Mouse (Mus musculus) embryonic facial prominence, embryonic 11.5 days (tissue): ENCODE measurements around the gene Cyp26c1. TPM values are rescaled to one million over a fixed set of nuclear protein-coding genes. Genes with fewer than 3 reads are reported as not detected.

ENCODE experiments used
- ATAC-seq: fragments of 200-750 bp; cut with Nextera tagmentation; replicated peaks from 2 replicates; pipeline ENCODE4 v1.8.0; 2017; ENCODE audit warnings: low read depth; ENCODE audit not compliant: insufficient number of reproducible peaks, low FRiP score, low TSS enrichment
- DNase-seq: peaks from one replicate; pipeline ENCODE4 v3.0.0-alpha.2; 2015; ENCODE audit warnings: low spot score
- H3K27ac ChIP-seq: fragments of 300-500 bp; sonication (generic); replicated peaks from 2 replicates; pipeline ENCODE4 v1.5.1; 2014; ENCODE audit warnings: mild to moderate bottlenecking, low read depth, low read length, control low read depth
- H3K27me3 ChIP-seq: fragments of 300-500 bp; sonication (generic); 2 replicates; pipeline ENCODE4 v1.6.1; 2014; ENCODE audit warnings: mild to moderate bottlenecking, low read length, moderate library complexity, mixed read lengths; ENCODE audit not compliant: control insufficient read depth, insufficient read depth
- H3K36me3 ChIP-seq: fragments of 300-500 bp; sonication (generic); replicated peaks from 2 replicates; pipeline ENCODE4 v1.6.1; 2014; ENCODE audit warnings: low read depth, mild to moderate bottlenecking, low read length, moderate library complexity, mixed read lengths; ENCODE audit not compliant: control insufficient read depth, insufficient read depth
- H3K4me1 ChIP-seq: fragments of 300-500 bp; sonication (generic); 2 replicates; pipeline ENCODE4 v1.6.1; 2014; ENCODE audit warnings: low read length, mixed read lengths; ENCODE audit not compliant: control insufficient read depth, insufficient read depth
- H3K4me2 ChIP-seq: fragments of 300-500 bp; sonication (generic); 2 replicates; pipeline ENCODE4 v1.6.1; 2014; ENCODE audit warnings: low read depth, mild to moderate bottlenecking, control low read depth, low read length, moderate library complexity
- H3K4me3 ChIP-seq: fragments of 300-500 bp; sonication (generic); 2 replicates; pipeline ENCODE4 v1.5.1; 2014; ENCODE audit warnings: low read depth, low read length, control low read depth
- H3K9ac ChIP-seq: fragments of 300-500 bp; sonication (generic); replicated peaks from 2 replicates; pipeline ENCODE4 v1.6.1; 2014; ENCODE audit warnings: mild to moderate bottlenecking, control low read depth, low read length
- H3K9me3 ChIP-seq: fragments of 300-500 bp; sonication (generic); replicated peaks from 2 replicates; pipeline ENCODE4 v1.6.1; 2016; ENCODE audit warnings: mild to moderate bottlenecking, low read length, inconsistent platforms, mixed read lengths; ENCODE audit not compliant: control insufficient read depth
- WGBS: fragments of 180-500 bp; shearing (Covaris S2); extraction: QIAGEN DNeasy Blood & Tissue Kit; methylation state at CpG from one replicate; pipeline ENCODE4 v1.1.7; 2014; 5-methylcytosine and 5-hydroxymethylcytosine counted together
- polyA plus RNA-seq: library from polyadenylated mRNA; unstranded; fragments of >200 nt; fragmentation: Nextera tagmentation; extraction: Ambion mirVana; gene quantifications from 2 replicates; pipeline ENCODE4 v1.2.1, GENCODE M21; 2014

Cyp26c1 gene
- polyA plus RNA-seq, 1 experiment from 2014 or later = 3.3 TPM

- no peak overlapping the region for H3K4me2 ChIP-seq
- H3K9ac ChIP-seq = no peak overlapping the region
- H3K27ac ChIP-seq = no peak overlapping the region
- H3K27me3 ChIP-seq = no peaks in the 10 kb centered on the region
- DNase-seq (no peak), ATAC-seq (no peak)
- no peaks in the 10 kb centered on the region for H3K9me3 ChIP-seq
- H3K36me3 ChIP-seq = no peaks in the 10 kb centered on the region
- H3K4me3 ChIP-seq = no peak overlapping the region
- no peaks in the 10 kb centered on the region for H3K4me1 ChIP-seq
- WGBS = 85% methylated on average over 5 of the region's 5 CpGs
Measured at GRCm38 (mm10) chr19:37669486-37669885, 15.9 kb upstream of the Cyp26c1 start.

DNA sequence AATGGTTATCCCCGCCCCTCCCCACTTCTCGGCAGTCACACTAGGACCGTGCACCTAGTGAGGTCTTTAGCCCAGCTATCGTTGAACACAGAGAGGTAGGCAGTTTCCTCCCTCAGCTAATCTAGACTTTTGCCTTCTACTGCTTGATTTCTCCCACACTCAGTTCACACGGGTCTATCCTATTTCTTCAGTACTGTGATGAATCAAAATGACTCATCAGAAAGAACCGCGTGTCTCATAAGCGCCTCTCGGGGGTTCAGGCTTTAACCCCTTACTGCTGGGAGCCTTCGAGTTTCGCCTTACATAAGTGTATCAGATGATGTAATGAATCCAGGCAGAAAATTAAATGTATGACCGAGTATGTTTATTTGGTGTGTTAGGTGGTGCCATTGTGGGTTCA is 12.0 kb upstream of the Cyp26c1 start:
- no peak for DNase-seq
- 57% methylated on average over 12 of the region's 12 CpGs for WGBS
- Histone ChIP-seq H3K4me3 (no peak overlapping the region), H3K9ac (no peak overlapping the region), H3K36me3 (no peaks in the 10 kb centered on the region), H3K27ac (no peak overlapping the region), H3K4me2 (no peak overlapping the region), H3K27me3 (no peaks in the 10 kb centered on the region), H3K9me3 (no peaks in the 10 kb centered on the region), H3K4me1 (no peaks in the 10 kb centered on the region)
- no peak for ATAC-seq

- Histone ChIP-seq H3K4me2 (peak overlapping the region; percentile 16), H3K4me3 (0 out of 2 replicates have a peak overlapping the region, but pooled peaks have one; percentile 6), H3K4me1 (peaks cover 5% of the 10 kb centered on the region; the same call in 1 of the 2 replicates)
Measured at GRCm38 (mm10) chr19:37686347-37686746, 966 bp downstream of the Cyp26c1 start.

GRCm38 (mm10) chr19:37686941-37687850 is 1.8 kb downstream of the Cyp26c1 start:
- Histone ChIP-seq H3K27me3 (peaks cover 85% of the 10 kb centered on the region), H3K4me2 (peak overlapping the region; percentile 34), H3K36me3 (no peaks in the 10 kb centered on the region), H3K9me3 (no peaks in the 10 kb centered on the region), H3K4me3 (peak overlapping the region; percentile 14; the same call in 1 of the 2 replicates), H3K27ac (no peak overlapping the region), H3K9ac (no peak overlapping the region), H3K4me1 (peaks cover 5% of the 10 kb centered on the region; the same call in 1 of the 2 replicates)
- DNase-seq (peak; percentile 71), ATAC-seq (0 out of 2 replicates have a peak, but pooled peaks have one; percentile 27)
- WGBS = 2% methylated on average over 62 of the region's 62 CpGs

More at GRCm38 (mm10) chr19:37686347-37686746, 966 bp downstream of the Cyp26c1 start:
- H3K27me3 ChIP-seq = peaks cover 76% of the 10 kb centered on the region
- no peak for DNase-seq
- ATAC-seq = no peak
- H3K36me3 ChIP-seq = no peaks in the 10 kb centered on the region
- H3K27ac ChIP-seq = no peak overlapping the region
- WGBS = 2% methylated on average over 23 of the region's 23 CpGs
- no peaks in the 10 kb centered on the region for H3K9me3 ChIP-seq
- H3K9ac ChIP-seq = no peak overlapping the region

DNA sequence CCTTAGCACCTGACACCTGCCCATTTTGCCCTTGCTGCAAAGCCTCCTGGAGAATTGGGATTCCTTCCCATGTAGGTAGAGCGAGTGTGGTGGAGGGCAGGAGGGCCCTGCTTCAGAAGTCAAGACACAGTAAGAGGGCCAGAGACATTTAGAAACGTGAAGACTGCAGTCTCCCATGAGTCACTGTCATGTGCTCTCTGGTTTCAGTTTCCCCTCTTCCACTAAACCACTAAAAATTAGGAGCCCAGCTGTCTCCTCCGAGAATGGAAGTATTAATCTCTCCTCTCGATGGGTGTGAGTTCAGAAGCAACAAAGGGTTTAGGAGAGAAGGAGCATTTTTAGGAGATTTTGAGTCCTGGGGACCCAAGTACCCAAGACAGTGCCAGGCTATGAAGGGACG is 4.1 kb downstream of the Cyp26c1 start:
- Histone ChIP-seq H3K4me1 (peaks cover 9% of the 10 kb centered on the region), H3K36me3 (no peaks in the 10 kb centered on the region), H3K27me3 (peaks cover 95% of the 10 kb centered on the region), H3K27ac (no peak overlapping the region), H3K9me3 (no peaks in the 10 kb centered on the region), H3K4me2 (no peak overlapping the region), H3K9ac (no peak overlapping the region), H3K4me3 (no peak overlapping the region)
- DNase-seq (no peak), ATAC-seq (no peak)
- 41% methylated on average over 5 of the region's 5 CpGs for WGBS

DNA sequence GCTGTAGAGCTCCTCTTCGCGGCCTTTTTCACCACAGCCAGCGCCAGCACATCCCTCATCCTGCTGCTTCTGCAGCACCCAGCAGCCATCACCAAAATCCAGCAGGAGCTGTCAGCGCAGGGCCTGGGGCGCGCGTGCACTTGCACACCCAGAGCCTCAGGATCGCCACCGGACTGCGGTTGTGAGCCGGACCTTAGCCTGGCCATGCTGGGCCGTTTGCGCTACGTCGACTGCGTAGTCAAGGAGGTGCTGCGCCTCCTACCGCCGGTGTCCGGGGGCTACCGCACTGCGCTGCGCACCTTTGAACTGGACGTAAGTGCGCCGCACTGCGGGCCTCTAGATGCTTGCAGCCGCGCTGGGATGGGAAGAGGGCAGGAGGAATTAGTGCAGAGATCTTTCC is 5.3 kb downstream of the Cyp26c1 start:
- DNase-seq (peak; percentile 58), ATAC-seq (no peak)
- H3K9me3 ChIP-seq = no peaks in the 10 kb centered on the region
- WGBS = 3% methylated on average over 29 of the region's 29 CpGs
- H3K27ac ChIP-seq = no peak overlapping the region
- H3K36me3 ChIP-seq = no peaks in the 10 kb centered on the region
- no peak overlapping the region for H3K9ac ChIP-seq
- H3K27me3 ChIP-seq = peaks cover 95% of the 10 kb centered on the region
- H3K4me3 ChIP-seq = peak overlapping the region; percentile 2; the same call in 1 of the 2 replicates
- peaks cover 8% of the 10 kb centered on the region for H3K4me1 ChIP-seq
- 0 out of 2 replicates have a peak overlapping the region, but pooled peaks have one; percentile 5 for H3K4me2 ChIP-seq

GRCm38 (mm10) chr19:37692879-37693278 is 7.5 kb downstream of the Cyp26c1 start:
- Histone ChIP-seq H3K9me3 (no peaks in the 10 kb centered on the region), H3K4me3 (peak overlapping the region; percentile 36), H3K36me3 (no peaks in the 10 kb centered on the region), H3K27ac (no peak overlapping the region), H3K9ac (peak overlapping the region; percentile 47; the same call in 1 of the 2 replicates), H3K4me1 (peaks cover 6% of the 10 kb centered on the region; the same call in 1 of the 2 replicates), H3K4me2 (peak overlapping the region; percentile 70), H3K27me3 (peaks cover 94% of the 10 kb centered on the region)
- DNase-seq (peak; percentile 72), ATAC-seq (0 out of 2 replicates have a peak, but pooled peaks have one; percentile 16)
- WGBS = under 1% methylated on average over 40 of the region's 40 CpGs

GRCm38 (mm10) chr19:37695146-37695545 is 9.8 kb downstream of the Cyp26c1 start:
- Histone ChIP-seq H3K4me2 (no peak overlapping the region), H3K9me3 (no peaks in the 10 kb centered on the region), H3K4me1 (peaks cover 8% of the 10 kb centered on the region; the same call in 1 of the 2 replicates), H3K27ac (no peak overlapping the region), H3K27me3 (peaks cover 93% of the 10 kb centered on the region), H3K4me3 (no peak overlapping the region), H3K36me3 (no peaks in the 10 kb centered on the region), H3K9ac (no peak overlapping the region)
- ATAC-seq (no peak), DNase-seq (no peak)
- WGBS = 19% methylated on average over 13 of the region's 13 CpGs
